Mouse (Mus musculus) heart, postnatal 0 days (tissue): Measurements from ENCODE around the gene Hnrnpa1.

Source experiments
- CTCF ChIP-seq: IDR thresholded peaks from 2 replicates; pipeline ENCODE4 v1.5.1; 2016; ENCODE audit warnings: antibody characterized with exemption, control low read depth, low read depth
- EP300 ChIP-seq: IDR thresholded peaks from 2 replicates; pipeline ENCODE4 v1.6.1; 2016; ENCODE audit warnings: antibody characterized with exemption, low read depth

- TF ChIP-seq CTCF (no peak), EP300 (no peak)
Measured at GRCm38 (mm10) chr15:103214971-103215907, 25.0 kb upstream of the Hnrnpa1 start.
